Mouse (Mus musculus) layer of hippocampus, adult 18-20 months (tissue): Measurements from ENCODE around the gene Ppbp. TPM values are rescaled to one million over a fixed set of nuclear protein-coding genes. Genes with fewer than 3 reads are reported as not detected.

Experiments
- DNase-seq, 2 experiments: peaks; one replicate each; pipeline ENCODE4 v3.0.0; 2022; ENCODE audit warnings: low spot score in 2 of 2
- long read RNA-seq: library from polyadenylated mRNA; stranded (forward); transcript quantifications from one replicate; pipeline ENCODE4 v2.0.0, GENCODE M21; 2021
- total RNA-seq, 2 experiments: library from RNA; stranded (reverse); gene quantifications; 2 replicates each; pipeline ENCODE4 v1.2.3; 2021

The Ppbp gene
- under 1 TPM in 1 of 2 experiments, not detected in 1; 0.41 TPM for total RNA-seq
- long read RNA-seq, result 0 reads

- no peak for DNase-seq
Observed at GRCm38 (mm10) chr5:90768218-90768617, at the start of gene Ppbp. Ppbp (plus strand) TSS chr5:90768518.

DNA sequence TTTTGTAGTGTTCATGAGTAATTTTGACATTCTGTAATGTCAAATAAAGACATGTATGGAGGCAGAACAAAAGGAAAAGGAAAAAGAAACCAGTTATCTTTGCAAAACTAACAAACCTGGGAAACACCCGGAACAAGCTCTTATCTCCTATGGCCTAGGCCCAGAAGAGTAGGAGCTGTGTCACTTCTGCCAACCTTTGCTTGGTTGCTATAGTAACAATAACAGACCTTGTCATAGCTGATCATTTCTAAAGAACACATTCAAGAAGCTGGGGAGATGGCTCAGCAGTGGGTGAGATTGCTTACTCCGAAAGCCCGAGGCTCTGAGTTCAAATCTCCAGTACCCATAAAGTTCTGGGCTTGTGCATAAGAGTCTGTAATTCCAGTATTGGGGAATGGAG lies 45.7 kb upstream of the Ppbp start:
- DNase-seq, result no peak

- DNase-seq, result no peak
Observed at GRCm38 (mm10) chr5:90728254-90728653, 40.1 kb upstream of the Ppbp start.

DNA sequence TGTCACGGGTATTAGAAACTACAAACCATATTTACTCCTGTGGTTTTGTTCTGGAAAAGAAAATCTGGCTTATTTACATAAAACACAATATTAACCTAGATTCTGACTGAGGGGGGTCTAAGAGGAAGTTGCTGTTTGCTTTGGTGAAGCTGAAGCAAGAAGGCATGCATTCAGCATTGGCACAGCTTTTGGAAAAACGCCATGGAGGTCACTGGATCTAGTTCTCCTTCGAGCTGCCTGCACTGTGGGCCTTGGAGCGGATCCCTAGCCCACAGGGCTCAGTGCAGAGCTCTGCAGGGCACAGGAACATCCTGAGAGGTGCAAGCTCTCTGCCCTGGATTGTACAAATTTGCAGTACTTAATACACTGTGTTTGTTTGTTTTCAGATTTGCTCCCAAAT lies 36.8 kb upstream of the Ppbp start:
- DNase-seq, result no peak

DNA sequence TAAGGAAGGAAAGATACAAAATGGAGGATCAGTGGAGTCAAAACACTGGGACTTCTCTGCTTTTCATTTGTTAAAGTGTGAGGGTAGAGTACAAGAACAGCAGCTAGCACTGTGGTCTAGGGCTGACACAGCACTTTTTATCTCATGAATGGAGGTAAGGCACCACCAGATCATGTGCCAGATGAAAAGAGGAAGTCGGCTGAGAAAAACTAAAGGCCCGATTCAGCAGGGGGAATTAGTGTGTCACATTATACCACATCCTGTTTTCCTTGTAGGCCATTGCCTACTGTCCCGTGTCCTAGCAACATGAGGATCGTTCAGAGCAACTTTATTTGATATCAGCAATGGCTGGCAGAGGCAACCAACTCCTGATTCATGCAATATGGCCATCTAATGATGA lies 26.3 kb upstream of the Ppbp start:
- no peak for DNase-seq

DNA sequence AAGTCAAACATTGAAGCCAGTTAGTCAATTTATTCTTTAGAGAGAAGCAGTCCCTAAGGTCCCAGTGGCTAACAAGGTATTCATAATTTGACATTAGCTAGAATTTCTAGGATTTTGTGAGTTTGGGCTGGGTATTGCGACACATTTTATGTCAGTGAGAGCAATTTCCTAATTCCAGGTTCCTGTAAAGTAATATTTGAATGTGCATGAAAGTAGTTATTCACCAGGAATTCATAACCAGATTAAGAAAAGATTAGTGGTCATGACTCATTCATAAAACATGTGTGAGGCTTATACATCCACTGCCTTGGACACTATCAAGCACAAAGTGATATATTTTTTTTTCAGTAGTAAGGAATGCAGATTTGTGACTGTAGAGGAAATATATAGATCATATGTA lies 14.4 kb upstream of the Ppbp start:
- DNase-seq, result no peak

GRCm38 (mm10) chr5:90758020-90758605 lies 10.2 kb upstream of the Ppbp start:
- DNase-seq, result no peak

GRCm38 (mm10) chr5:90759077-90760065 lies 8.9 kb upstream of the Ppbp start, which contains the start of gene Cxcl5:
Cxcl5 (plus strand) TSS chr5:90759360.
- no peak for DNase-seq

GRCm38 (mm10) chr5:90760303-90760702 lies 8.0 kb upstream of the Ppbp start:
- no peak for DNase-seq

- DNase-seq, result no peak
Observed at GRCm38 (mm10) chr5:90760844-90761243, 7.5 kb upstream of the Ppbp start.

- no peak for DNase-seq
Observed at GRCm38 (mm10) chr5:90761834-90762233, 6.5 kb upstream of the Ppbp start.

DNA sequence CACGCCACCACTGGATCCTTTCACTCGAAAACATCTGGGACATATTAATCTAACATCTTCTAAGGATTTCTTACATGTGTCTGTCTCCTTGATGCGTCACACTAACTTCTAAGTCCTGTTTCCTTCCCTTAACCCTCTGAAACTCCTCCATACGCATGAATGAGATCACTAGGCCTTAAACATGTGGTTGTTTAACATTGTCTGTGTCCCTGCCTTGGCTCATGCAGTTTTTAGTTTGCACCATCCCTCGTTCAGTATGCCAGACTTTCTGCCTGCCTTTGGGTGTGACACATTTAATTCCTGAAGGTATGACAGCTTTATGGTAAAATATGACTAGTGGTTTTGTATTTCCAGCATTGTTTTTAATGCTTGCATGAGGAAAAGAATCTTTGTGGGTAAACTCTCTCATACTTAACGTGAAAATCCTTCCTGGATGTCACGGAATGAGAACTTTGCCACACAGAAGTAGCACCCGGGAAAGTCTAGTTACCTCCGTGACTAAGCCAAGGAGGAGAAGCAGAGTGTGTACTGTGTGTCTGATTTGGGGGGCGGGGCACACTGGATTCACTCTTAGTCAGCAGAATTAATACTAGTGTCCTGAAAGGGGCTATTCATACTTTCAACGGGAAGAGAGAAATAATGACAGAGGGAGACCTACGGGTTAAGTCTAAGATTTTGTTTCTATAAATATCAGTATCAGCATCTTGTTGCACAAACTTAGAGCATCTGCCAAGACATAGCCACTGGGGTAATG lies 4.2 kb upstream of the Ppbp start:
- DNase-seq, result no peak

DNA sequence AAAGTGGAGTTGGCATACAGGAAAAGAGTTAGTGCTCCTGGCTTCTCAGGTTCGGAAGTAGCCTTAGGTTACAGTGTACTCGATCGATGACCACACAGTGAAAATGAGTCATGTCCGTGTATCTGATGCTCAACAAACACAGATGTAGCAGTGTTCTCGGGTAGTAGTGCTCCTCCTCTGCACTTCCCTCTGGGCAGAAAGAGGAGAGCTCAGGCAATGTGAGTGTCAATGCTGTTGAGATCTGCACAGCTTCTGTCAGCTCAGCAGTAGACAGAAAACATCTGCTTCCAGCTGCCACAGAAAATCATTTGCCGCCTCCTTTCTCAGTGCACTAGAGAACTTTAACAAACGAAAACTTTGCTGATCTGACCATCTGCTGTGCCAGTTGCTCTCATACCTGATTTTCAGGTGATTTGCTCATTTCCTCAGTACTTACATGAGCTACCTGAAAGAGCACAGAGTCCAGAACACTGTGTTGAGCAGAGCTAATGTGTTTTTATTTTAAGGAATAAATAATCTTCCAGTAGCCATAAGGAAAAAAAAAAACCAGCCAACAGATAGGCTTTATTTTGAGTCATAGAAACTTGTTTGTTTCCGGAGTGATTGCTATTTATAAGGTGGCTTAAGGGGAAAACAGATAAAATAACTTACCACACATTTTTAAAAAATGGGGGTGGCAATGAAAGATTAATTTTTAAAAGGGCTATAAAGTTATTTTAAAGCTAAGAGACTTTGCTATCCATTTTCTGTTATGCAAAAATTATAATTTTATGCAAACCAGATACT lies 2.3 kb upstream of the Ppbp start:
- DNase-seq, result no peak

DNA sequence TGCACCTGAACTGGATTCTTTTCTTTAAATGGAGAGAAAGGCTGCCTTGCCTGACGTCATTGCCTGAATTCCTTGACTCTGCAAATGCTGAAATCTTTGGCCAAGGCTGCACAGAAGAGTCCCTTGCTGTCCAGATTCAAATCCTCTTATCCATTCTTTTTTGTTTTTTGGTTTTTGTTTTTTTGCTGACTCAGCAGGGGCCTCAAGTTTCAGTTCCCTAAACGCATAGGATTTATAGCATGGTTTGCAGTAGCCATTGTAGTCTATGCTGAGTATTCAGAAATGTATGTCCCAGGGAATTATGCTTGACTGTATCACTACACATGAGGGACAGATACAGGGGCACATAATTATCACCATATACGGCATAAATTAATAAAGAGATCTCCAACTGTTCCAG lies 3.1 kb downstream of the Ppbp start:
- DNase-seq, result no peak

DNA sequence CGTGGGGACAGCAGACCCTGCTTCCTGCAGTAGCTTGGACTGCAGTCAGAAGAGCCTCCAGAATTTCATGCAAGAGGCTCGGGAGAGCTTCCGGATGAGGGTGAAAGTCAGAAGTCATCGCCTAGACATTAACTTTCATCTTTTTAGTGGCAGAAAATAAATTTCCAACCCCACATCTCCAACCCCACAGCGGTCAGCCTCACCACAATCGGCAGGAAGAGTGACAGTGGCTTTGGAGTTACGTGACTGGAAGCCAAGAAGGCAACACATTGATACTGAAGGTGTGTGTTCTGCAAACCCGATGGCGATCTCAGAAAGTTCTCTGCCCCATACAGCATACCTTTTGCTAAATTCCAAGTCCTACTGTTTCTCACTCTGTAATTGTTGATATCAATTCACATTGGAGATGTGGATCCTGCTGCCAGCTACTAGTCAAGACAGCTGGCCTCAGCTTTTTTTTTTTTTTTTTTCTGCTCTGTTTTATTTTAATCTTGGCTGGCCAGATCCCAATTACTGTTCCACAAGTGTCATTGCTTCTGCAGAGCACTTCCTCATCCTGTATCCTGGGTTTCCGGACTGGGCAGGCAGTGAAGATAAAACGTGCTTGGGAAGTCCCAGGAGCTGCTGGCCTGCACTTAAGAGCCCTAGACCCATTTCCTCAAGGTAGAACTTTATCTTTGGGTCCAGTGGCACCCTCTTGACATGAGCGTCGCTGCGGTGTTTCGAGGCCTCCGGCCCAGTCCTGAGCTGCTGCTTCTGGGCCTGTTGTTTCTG lies 3.7 kb downstream of the Ppbp start, which contains the start of gene Pf4:
Gene Pf4 (plus strand): TSS at position 556 of the 774 bp plus-strand sequence.
- no peak for DNase-seq

DNA sequence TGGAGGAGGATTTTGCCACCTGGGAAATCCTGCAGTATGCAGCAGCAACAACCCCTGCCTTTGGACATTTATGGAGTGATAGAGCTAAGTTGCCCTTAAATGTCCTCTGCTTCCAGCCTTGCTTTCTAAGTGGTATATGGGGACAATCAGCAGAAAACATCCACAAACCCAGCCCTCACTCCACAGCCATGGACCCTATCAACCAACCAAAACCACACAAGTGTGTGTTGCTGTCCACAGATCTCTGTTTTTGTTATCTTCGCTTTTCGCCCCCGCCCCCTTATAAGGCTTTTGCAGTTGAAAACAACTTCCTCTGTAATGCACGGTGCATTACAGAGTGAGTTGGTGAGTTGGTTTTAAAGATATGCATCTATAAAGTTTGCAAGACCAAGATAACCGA lies 7.2 kb downstream of the Ppbp start:
- DNase-seq, result no peak

DNA sequence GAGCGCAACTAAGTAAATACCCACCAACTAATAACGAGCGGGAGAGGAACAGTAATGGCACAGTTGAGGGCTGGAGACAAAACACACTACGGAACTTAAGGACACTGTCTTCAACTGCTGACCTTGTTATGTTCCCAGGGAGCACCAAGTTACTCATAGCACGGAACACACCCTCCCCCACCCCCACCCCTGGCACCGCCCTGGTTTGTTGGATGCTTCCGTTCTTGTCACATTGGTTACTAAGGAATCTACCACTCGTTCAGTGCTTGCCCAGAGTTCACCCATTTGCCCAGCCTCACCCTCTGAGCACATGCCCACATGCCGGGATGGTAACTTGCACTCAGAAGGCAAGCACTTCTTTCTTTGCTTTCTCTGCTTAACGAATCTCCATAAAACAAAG lies 9.3 kb downstream of the Ppbp start:
- DNase-seq, result no peak

GRCm38 (mm10) chr5:90778856-90779255 lies 10.5 kb downstream of the Ppbp start:
- DNase-seq, result no peak

DNA sequence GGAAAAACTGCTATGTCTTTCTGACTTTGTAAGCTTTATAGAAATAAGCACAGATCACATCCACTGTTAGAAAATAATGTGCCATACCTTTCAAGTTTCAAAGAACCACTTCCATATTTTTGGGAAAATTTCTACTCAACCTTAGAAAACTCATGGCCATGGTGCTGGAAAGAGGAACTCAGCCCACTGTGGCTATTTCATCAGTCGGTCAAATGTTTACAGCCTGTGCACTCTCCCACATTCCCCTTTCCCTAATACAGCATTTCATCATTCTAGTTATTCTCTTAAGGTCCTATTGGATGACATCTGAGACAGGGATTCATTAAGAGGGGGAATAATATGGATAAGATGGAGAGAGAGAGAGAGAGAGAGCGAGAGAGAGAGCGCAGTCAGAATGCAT lies 15.4 kb downstream of the Ppbp start:
- DNase-seq, result no peak
